Mouse (Mus musculus): ENCODE data around the gene Arhgap32. TPM values are rescaled to one million over a fixed set of nuclear protein-coding genes. Genes with fewer than 3 reads are reported as not detected.

The Arhgap32 gene
- polyA plus RNA-seq, 1 experiment, result 1.5 TPM

GRCm38 (mm10) chr9:32110376-32110775 is 5.6 kb upstream of the Arhgap32 start:
- Histone ChIP-seq H3K79me2 (ENCODE audit: control insufficient read depth, insufficient read depth) (no peaks in the 10 kb centered on the region), H3K4me3 (no peak overlapping the region), H3K4me2 (ENCODE audit: low read depth) (no peak overlapping the region), H3ac (ENCODE audit: control insufficient read depth, insufficient read length) (no peak overlapping the region), H3K36me3 (ENCODE audit: control insufficient read depth, insufficient read depth) (no peaks in the 10 kb centered on the region), H3K27me3 (ENCODE audit: control insufficient read depth, insufficient read depth, insufficient read length) (no peaks in the 10 kb centered on the region)
- TF ChIP-seq MYOD1 (IDR thresholded peaks at IDR 0.05; ENCODE audit: control insufficient read depth in 1 of 3, insufficient read length in 2 of 3, low read depth in 2 of 3) (no peak), CEBPB (IDR thresholded peaks at IDR 0.05; ENCODE audit: insufficient read depth, poor library complexity, severe bottlenecking) (no peak), TCF12 (IDR thresholded peaks at IDR 0.05; ENCODE audit: insufficient read depth, poor library complexity, severe bottlenecking) (no peak), REST (IDR thresholded peaks at IDR 0.05; ENCODE audit: insufficient read depth, insufficient read length) (no peak), SRF (IDR thresholded peaks at IDR 0.05; ENCODE audit: control insufficient read depth, insufficient read length, low read depth) (no peak), POLR2A (IDR thresholded peaks at IDR 0.05; ENCODE audit: insufficient read length, low read depth) (no peak), TCF3 (IDR thresholded peaks at IDR 0.05; ENCODE audit: insufficient read length, low read depth) (no peak), USF1 (IDR thresholded peaks at IDR 0.05; ENCODE audit: low read depth) (no peak), MAX (IDR thresholded peaks at IDR 0.05; ENCODE audit: low read depth) (no peak), E2F4 (IDR thresholded peaks at IDR 0.05; ENCODE audit: insufficient read depth) (no peak), POLR2AphosphoS2 (IDR thresholded peaks at IDR 0.05; ENCODE audit: insufficient read length, low read depth) (no peak), MYOG (IDR thresholded peaks at IDR 0.05; ENCODE audit: control insufficient read depth in 1 of 3, insufficient read depth in 1 of 3, insufficient read length in 2 of 3, low read depth in 2 of 3) (no peak)

DNA sequence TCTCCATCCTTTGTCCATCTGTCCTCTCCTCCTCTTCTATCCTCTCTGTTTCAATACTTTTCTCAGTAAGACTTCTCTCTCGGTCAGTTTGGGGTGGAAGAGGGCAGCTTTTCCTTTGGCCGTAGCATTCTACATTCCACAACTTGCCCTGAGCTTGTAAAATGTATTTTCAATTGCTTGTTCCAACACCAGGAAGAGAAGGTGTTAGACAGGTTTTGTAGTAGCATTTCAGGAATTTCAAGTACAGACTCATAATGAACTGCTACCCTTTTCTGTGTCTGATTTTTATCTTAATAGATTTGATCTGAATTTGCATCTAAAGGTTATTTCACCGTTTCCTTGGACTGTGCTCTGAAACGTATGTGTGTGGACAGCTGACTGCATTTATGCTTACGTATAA is 336 bp downstream of the Arhgap32 start:
- H3K27me3 ChIP-seq (ENCODE audit: control insufficient read depth, insufficient read depth, insufficient read length), result no peaks in the 10 kb centered on the region
- H3K36me3 ChIP-seq (ENCODE audit: control insufficient read depth, insufficient read depth), result no peaks in the 10 kb centered on the region
- H3K4me3 ChIP-seq, result no peak overlapping the region
- H3K4me2 ChIP-seq (ENCODE audit: low read depth), result no peak overlapping the region
- no peak for TF ChIP-seq MYOD1 (IDR thresholded peaks at IDR 0.05; ENCODE audit: control insufficient read depth in 1 of 3, insufficient read length in 2 of 3, low read depth in 2 of 3)
- H3K79me2 ChIP-seq (ENCODE audit: control insufficient read depth, insufficient read depth), result no peaks in the 10 kb centered on the region
- no peak overlapping the region for H3ac ChIP-seq (ENCODE audit: control insufficient read depth, insufficient read length)

GRCm38 (mm10) chr9:32117876-32118275 is 1.9 kb downstream of the Arhgap32 start:
- H3K79me2 ChIP-seq (ENCODE audit: control insufficient read depth, insufficient read depth), result no peaks in the 10 kb centered on the region
- H3K27me3 ChIP-seq (ENCODE audit: control insufficient read depth, insufficient read depth, insufficient read length), result no peaks in the 10 kb centered on the region
- no peak for TF ChIP-seq POLR2AphosphoS2 (IDR thresholded peaks at IDR 0.05; ENCODE audit: insufficient read length, low read depth)
- TF ChIP-seq POLR2A (IDR thresholded peaks at IDR 0.05; ENCODE audit: insufficient read length, low read depth), result no peak
- no peak for TF ChIP-seq SRF (IDR thresholded peaks at IDR 0.05; ENCODE audit: control insufficient read depth, insufficient read length, low read depth)
- TF ChIP-seq TCF12 (IDR thresholded peaks at IDR 0.05; ENCODE audit: insufficient read depth, poor library complexity, severe bottlenecking), result no peak
- TF ChIP-seq USF1 (IDR thresholded peaks at IDR 0.05; ENCODE audit: low read depth), result no peak
- TF ChIP-seq E2F4 (IDR thresholded peaks at IDR 0.05; ENCODE audit: insufficient read depth), result no peak
- TF ChIP-seq MAX (IDR thresholded peaks at IDR 0.05; ENCODE audit: low read depth), result no peak
- TF ChIP-seq MYOG (IDR thresholded peaks at IDR 0.05; ENCODE audit: control insufficient read depth in 1 of 3, insufficient read depth in 1 of 3, insufficient read length in 2 of 3, low read depth in 2 of 3), result no peak
- TF ChIP-seq MYOD1 (IDR thresholded peaks at IDR 0.05; ENCODE audit: control insufficient read depth in 1 of 3, insufficient read length in 2 of 3, low read depth in 2 of 3), result no peak
- no peak for TF ChIP-seq TCF3 (IDR thresholded peaks at IDR 0.05; ENCODE audit: insufficient read length, low read depth)
- no peak for TF ChIP-seq CEBPB (IDR thresholded peaks at IDR 0.05; ENCODE audit: insufficient read depth, poor library complexity, severe bottlenecking)
- no peak for TF ChIP-seq REST (IDR thresholded peaks at IDR 0.05; ENCODE audit: insufficient read depth, insufficient read length)
- H3K36me3 ChIP-seq (ENCODE audit: control insufficient read depth, insufficient read depth), result no peaks in the 10 kb centered on the region
- no peak overlapping the region for H3K4me2 ChIP-seq (ENCODE audit: low read depth)
- no peak overlapping the region for H3ac ChIP-seq (ENCODE audit: control insufficient read depth, insufficient read length)
- H3K4me3 ChIP-seq, result no peak overlapping the region

GRCm38 (mm10) chr9:32118433-32118832 is 2.5 kb downstream of the Arhgap32 start:
- no peaks in the 10 kb centered on the region for H3K27me3 ChIP-seq (ENCODE audit: control insufficient read depth, insufficient read depth, insufficient read length)
- no peak overlapping the region for H3K4me2 ChIP-seq (ENCODE audit: low read depth)
- no peak overlapping the region for H3ac ChIP-seq (ENCODE audit: control insufficient read depth, insufficient read length)
- no peak overlapping the region for H3K4me3 ChIP-seq
- no peaks in the 10 kb centered on the region for H3K36me3 ChIP-seq (ENCODE audit: control insufficient read depth, insufficient read depth)
- no peaks in the 10 kb centered on the region for H3K79me2 ChIP-seq (ENCODE audit: control insufficient read depth, insufficient read depth)
- no peak for TF ChIP-seq MYOG (IDR thresholded peaks at IDR 0.05; ENCODE audit: control insufficient read depth in 1 of 3, insufficient read depth in 1 of 3, insufficient read length in 2 of 3, low read depth in 2 of 3)
- no peak for TF ChIP-seq MAX (IDR thresholded peaks at IDR 0.05; ENCODE audit: low read depth)
- TF ChIP-seq POLR2A (IDR thresholded peaks at IDR 0.05; ENCODE audit: insufficient read length, low read depth), result no peak
- no peak for TF ChIP-seq USF1 (IDR thresholded peaks at IDR 0.05; ENCODE audit: low read depth)
- TF ChIP-seq TCF3 (IDR thresholded peaks at IDR 0.05; ENCODE audit: insufficient read length, low read depth), result no peak
- TF ChIP-seq E2F4 (IDR thresholded peaks at IDR 0.05; ENCODE audit: insufficient read depth), result no peak
- TF ChIP-seq POLR2AphosphoS2 (IDR thresholded peaks at IDR 0.05; ENCODE audit: insufficient read length, low read depth), result no peak
- TF ChIP-seq SRF (IDR thresholded peaks at IDR 0.05; ENCODE audit: control insufficient read depth, insufficient read length, low read depth), result no peak
- no peak for TF ChIP-seq CEBPB (IDR thresholded peaks at IDR 0.05; ENCODE audit: insufficient read depth, poor library complexity, severe bottlenecking)
- TF ChIP-seq TCF12 (IDR thresholded peaks at IDR 0.05; ENCODE audit: insufficient read depth, poor library complexity, severe bottlenecking), result no peak
- no peak for TF ChIP-seq MYOD1 (IDR thresholded peaks at IDR 0.05; ENCODE audit: control insufficient read depth in 1 of 3, insufficient read length in 2 of 3, low read depth in 2 of 3)
- TF ChIP-seq REST (IDR thresholded peaks at IDR 0.05; ENCODE audit: insufficient read depth, insufficient read length), result no peak

- H3ac ChIP-seq (ENCODE audit: control insufficient read depth, insufficient read length), result no peak overlapping the region
- no peaks in the 10 kb centered on the region for H3K79me2 ChIP-seq (ENCODE audit: control insufficient read depth, insufficient read depth)
- no peaks in the 10 kb centered on the region for H3K27me3 ChIP-seq (ENCODE audit: control insufficient read depth, insufficient read depth, insufficient read length)
- H3K4me3 ChIP-seq, result no peak overlapping the region
- H3K4me2 ChIP-seq (ENCODE audit: low read depth), result no peak overlapping the region
- no peak for TF ChIP-seq REST (IDR thresholded peaks at IDR 0.05; ENCODE audit: insufficient read depth, insufficient read length)
- no peak for TF ChIP-seq POLR2A (IDR thresholded peaks at IDR 0.05; ENCODE audit: insufficient read length, low read depth)
- TF ChIP-seq E2F4 (IDR thresholded peaks at IDR 0.05; ENCODE audit: insufficient read depth), result no peak
- no peak for TF ChIP-seq USF1 (IDR thresholded peaks at IDR 0.05; ENCODE audit: low read depth)
- TF ChIP-seq TCF3 (IDR thresholded peaks at IDR 0.05; ENCODE audit: insufficient read length, low read depth), result no peak
- TF ChIP-seq MYOG (IDR thresholded peaks at IDR 0.05; ENCODE audit: control insufficient read depth in 1 of 3, insufficient read depth in 1 of 3, insufficient read length in 2 of 3, low read depth in 2 of 3), result no peak
- TF ChIP-seq POLR2AphosphoS2 (IDR thresholded peaks at IDR 0.05; ENCODE audit: insufficient read length, low read depth), result no peak
- TF ChIP-seq SRF (IDR thresholded peaks at IDR 0.05; ENCODE audit: control insufficient read depth, insufficient read length, low read depth), result no peak
- TF ChIP-seq MYOD1 (IDR thresholded peaks at IDR 0.05; ENCODE audit: control insufficient read depth in 1 of 3, insufficient read length in 2 of 3, low read depth in 2 of 3), result no peak
- no peak for TF ChIP-seq TCF12 (IDR thresholded peaks at IDR 0.05; ENCODE audit: insufficient read depth, poor library complexity, severe bottlenecking)
- TF ChIP-seq MAX (IDR thresholded peaks at IDR 0.05; ENCODE audit: low read depth), result no peak
- no peak for TF ChIP-seq CEBPB (IDR thresholded peaks at IDR 0.05; ENCODE audit: insufficient read depth, poor library complexity, severe bottlenecking)
- H3K36me3 ChIP-seq (ENCODE audit: control insufficient read depth, insufficient read depth), result no peaks in the 10 kb centered on the region
Measured at GRCm38 (mm10) chr9:32119586-32119985, 3.6 kb downstream of the Arhgap32 start.
